Mouse (Mus musculus): ENCODE measurements around the gene Klk12. TPM values are rescaled to one million over a fixed set of nuclear protein-coding genes. Genes with fewer than 3 reads are reported as not detected.

Gene Klk12
- polyA plus RNA-seq, 1 experiment from 2014 or later: not detected

DNA sequence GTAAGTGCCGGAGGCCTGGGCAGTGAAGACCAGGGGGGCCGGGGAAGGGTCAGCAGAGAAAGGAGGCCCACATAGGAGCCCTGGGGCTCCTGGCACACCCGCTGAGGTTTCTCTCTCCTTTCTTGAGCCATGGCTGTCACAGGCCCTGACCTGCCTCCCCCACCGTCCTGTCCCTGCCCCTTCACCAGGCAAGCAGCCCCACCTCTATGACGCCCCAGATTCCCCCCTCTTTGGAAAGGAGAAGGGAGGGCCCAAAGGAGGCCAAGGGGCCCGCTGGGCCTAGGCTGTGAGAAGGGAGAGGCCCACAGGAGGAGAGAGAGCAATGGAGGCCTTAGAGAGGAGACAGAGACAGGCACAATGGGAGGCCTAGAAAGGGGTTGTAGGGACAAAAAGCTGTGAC is 6.1 kb downstream of the Klk12 start:
- Histone ChIP-seq H3K9ac (ENCODE audit: low read length) (no peak overlapping the region), H3K9me3 (replicated peaks; ENCODE audit: control insufficient read depth, low read length) (no peaks in the 10 kb centered on the region), H3K4me2 (ENCODE audit: low read depth, low read length) (no peak overlapping the region), H3K4me1 (ENCODE audit: control insufficient read depth, insufficient read depth, low read length) (no peaks in the 10 kb centered on the region), H3K27me3 (ENCODE audit: control insufficient read depth, insufficient read depth, low read length) (no peaks in the 10 kb centered on the region), H3K36me3 (ENCODE audit: control insufficient read depth, insufficient read depth) (no peaks in the 10 kb centered on the region), H3K27ac (ENCODE audit: low read length) (no peak overlapping the region), H3K4me3 (ENCODE audit: low read length) (no peak overlapping the region)
- no peak for ATAC-seq (replicated peaks; ENCODE audit: extremely low read depth, insufficient read depth, low FRiP score)
- 60% methylated on average over 6 of the region's 6 CpGs for WGBS

DNA sequence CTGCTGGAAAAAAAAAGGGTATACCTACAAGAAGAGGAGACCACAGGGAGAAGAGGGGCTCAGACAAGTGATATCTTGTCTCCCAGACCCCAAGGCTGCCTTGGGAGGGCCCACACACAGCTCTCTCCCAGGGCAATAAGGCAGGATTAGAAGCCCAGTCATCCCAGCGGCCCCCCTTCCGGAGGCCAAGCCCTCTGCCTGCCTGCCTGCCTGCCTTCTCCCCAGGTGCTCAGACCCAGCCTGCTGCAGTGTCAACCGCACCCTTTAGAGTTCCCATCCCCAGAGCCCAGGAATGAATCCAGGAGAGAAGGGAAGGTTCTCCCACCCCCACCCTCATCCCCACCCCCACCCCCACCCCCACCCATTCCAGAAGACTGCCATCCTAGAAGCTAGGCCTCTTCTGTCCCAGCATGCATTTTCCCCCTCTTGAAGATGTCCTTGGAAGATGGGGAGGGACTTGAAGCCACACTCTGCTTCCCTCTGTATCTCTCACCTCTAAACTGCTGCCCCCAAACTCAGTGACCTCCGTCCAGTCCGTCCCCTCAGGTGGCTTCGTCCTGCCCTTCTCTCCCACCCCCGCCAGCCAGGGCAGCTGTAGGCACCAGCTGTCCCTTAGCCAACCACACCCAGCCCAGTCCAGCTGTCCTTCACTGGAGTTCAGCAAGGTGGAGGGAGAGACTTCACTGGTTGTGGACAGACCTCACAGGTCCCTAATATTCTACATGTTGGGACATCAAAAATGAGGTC is 6.8 kb downstream of the Klk12 start:
- Histone ChIP-seq H3K27ac (ENCODE audit: low read length) (no peak overlapping the region), H3K4me3 (ENCODE audit: low read length) (no peak overlapping the region), H3K36me3 (ENCODE audit: control insufficient read depth, insufficient read depth) (no peaks in the 10 kb centered on the region), H3K9me3 (replicated peaks; ENCODE audit: control insufficient read depth, low read length) (no peaks in the 10 kb centered on the region), H3K27me3 (ENCODE audit: control insufficient read depth, insufficient read depth, low read length) (no peaks in the 10 kb centered on the region), H3K4me2 (ENCODE audit: low read depth, low read length) (no peak overlapping the region), H3K9ac (ENCODE audit: low read length) (no peak overlapping the region), H3K4me1 (ENCODE audit: control insufficient read depth, insufficient read depth, low read length) (no peaks in the 10 kb centered on the region)
- ATAC-seq (replicated peaks; ENCODE audit: extremely low read depth, insufficient read depth, low FRiP score): no peak
- 54% methylated on average over 7 of the region's 7 CpGs for WGBS

DNA sequence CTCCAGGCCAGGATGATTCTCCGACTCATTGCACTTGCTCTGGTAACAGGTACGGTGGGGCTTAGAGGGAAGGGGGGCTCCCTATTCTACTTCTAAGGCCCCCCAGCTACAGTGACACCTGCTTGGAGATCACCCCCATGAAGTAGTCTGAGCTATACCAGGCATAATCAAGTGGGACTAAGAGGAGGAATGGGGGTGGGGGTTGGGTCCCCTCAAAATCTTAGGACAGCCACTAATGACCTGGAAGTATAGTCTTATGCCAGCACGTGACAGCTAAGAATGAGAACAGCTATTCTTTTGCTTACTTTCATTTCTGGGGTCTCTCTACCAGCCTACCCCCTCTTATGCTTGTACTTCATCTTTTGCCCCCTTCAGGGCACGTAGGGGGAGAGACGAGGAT is 7.8 kb downstream of the Klk12 start:
- Histone ChIP-seq H3K27me3 (ENCODE audit: control insufficient read depth, insufficient read depth, low read length) (no peaks in the 10 kb centered on the region; the same call in 1 of the 2 replicates), H3K36me3 (ENCODE audit: control insufficient read depth, insufficient read depth) (no peaks in the 10 kb centered on the region), H3K4me2 (ENCODE audit: low read depth, low read length) (no peak overlapping the region), H3K9ac (ENCODE audit: low read length) (no peak overlapping the region), H3K27ac (ENCODE audit: low read length) (no peak overlapping the region), H3K9me3 (replicated peaks; ENCODE audit: control insufficient read depth, low read length) (no peaks in the 10 kb centered on the region), H3K4me1 (ENCODE audit: control insufficient read depth, insufficient read depth, low read length) (no peaks in the 10 kb centered on the region), H3K4me3 (ENCODE audit: low read length) (no peak overlapping the region)
- ATAC-seq (replicated peaks; ENCODE audit: extremely low read depth, insufficient read depth, low FRiP score): no peak
- WGBS: 86% methylated on average over 5 of the region's 5 CpGs

DNA sequence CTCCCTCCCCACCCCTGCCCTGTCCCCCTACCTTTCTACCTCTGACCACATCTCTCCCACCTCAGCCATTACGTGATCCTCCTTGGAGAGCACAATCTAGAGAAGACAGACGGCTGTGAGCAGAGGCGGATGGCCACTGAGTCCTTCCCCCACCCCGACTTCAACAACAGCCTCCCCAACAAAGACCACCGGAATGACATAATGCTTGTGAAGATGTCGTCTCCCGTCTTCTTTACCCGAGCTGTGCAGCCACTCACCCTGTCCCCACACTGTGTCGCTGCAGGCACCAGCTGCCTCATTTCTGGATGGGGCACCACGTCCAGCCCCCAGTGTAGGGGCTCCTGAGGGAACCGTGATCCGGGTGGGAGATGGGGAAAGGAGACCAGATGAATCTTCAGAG is 8.7 kb downstream of the Klk12 start:
- no peak overlapping the region for H3K4me3 ChIP-seq (ENCODE audit: low read length)
- WGBS: 83% methylated on average over 12 of the region's 12 CpGs
- no peak overlapping the region for H3K27ac ChIP-seq (ENCODE audit: low read length)
- no peaks in the 10 kb centered on the region for H3K36me3 ChIP-seq (ENCODE audit: control insufficient read depth, insufficient read depth)
- H3K27me3 ChIP-seq (ENCODE audit: control insufficient read depth, insufficient read depth, low read length): peaks cover 3% of the 10 kb centered on the region; the same call in 1 of the 2 replicates
- no peak overlapping the region for H3K4me2 ChIP-seq (ENCODE audit: low read depth, low read length)
- H3K9ac ChIP-seq (ENCODE audit: low read length): no peak overlapping the region
- no peaks in the 10 kb centered on the region for H3K4me1 ChIP-seq (ENCODE audit: control insufficient read depth, insufficient read depth, low read length)
- no peak for ATAC-seq (replicated peaks; ENCODE audit: extremely low read depth, insufficient read depth, low FRiP score)
- H3K9me3 ChIP-seq (replicated peaks; ENCODE audit: control insufficient read depth, low read length): no peaks in the 10 kb centered on the region

DNA sequence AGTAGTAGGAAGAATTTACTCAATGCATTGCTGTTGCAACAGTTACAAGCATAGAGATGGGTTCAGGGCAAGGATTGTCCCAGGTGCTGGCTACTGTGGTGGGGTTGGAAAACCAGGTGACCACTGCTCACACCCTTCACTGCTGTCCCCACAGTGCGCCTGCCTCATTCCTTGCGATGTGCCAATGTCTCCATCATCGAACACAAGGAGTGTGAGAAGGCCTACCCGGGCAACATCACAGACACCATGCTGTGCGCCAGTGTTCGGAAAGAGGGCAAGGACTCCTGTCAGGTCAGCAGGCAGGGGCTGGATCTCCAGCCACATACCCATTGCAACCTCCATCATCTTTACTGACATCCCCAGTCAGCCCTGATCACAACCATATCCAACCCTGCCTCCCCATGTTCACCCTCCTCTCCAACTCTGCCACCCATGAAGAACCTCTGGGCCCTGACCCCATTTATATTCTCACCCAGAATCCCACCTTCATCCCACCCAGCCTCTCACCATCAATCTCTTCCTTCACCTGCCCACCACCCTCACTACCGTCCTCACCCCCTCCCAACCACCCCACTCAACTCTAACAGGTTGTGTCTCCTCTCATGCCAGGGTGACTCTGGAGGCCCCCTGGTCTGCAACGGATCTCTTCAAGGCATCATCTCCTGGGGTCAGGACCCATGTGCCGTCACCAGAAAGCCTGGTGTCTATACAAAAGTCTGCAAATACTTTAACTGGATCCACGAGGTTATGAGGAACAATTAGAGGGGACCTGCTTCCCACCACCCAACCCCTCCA is 9.7 kb downstream of the Klk12 start:
- peaks cover 11% of the 10 kb centered on the region for H3K27me3 ChIP-seq (ENCODE audit: control insufficient read depth, insufficient read depth, low read length)
- no peak overlapping the region for H3K9ac ChIP-seq (ENCODE audit: low read length)
- no peaks in the 10 kb centered on the region for H3K36me3 ChIP-seq (ENCODE audit: control insufficient read depth, insufficient read depth)
- H3K4me3 ChIP-seq (ENCODE audit: low read length): no peak overlapping the region
- no peak overlapping the region for H3K4me2 ChIP-seq (ENCODE audit: low read depth, low read length)
- no peak overlapping the region for H3K27ac ChIP-seq (ENCODE audit: low read length)
- WGBS: 84% methylated on average over 10 of the region's 10 CpGs
- H3K4me1 ChIP-seq (ENCODE audit: control insufficient read depth, insufficient read depth, low read length): no peaks in the 10 kb centered on the region
- no peaks in the 10 kb centered on the region for H3K9me3 ChIP-seq (replicated peaks; ENCODE audit: control insufficient read depth, low read length)
- ATAC-seq (replicated peaks; ENCODE audit: extremely low read depth, insufficient read depth, low FRiP score): no peak

DNA sequence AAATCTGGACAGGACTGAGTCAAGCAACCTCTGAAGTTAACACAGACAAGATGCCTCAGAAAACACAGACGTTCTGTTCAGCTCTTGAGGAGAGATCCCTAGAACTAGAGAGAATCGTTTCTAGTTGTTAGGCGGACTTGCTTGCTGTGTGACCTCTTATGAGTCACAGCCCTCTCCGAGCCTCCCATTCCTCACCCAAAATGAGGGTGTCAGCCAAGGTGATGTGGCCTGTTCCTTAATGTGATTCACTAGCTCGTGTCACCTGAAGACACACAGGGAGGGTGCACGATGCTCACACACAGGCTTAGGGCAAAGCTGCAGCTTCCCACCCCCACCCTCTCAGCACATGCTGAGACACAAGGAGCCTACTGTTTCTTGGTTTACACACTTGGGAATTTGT is 11.5 kb downstream of the Klk12 start:
- ATAC-seq (replicated peaks; ENCODE audit: extremely low read depth, insufficient read depth, low FRiP score): no peak
- no peak overlapping the region for H3K4me2 ChIP-seq (ENCODE audit: low read depth, low read length)
- no peak overlapping the region for H3K27ac ChIP-seq (ENCODE audit: low read length)
- 46% methylated on average over 6 of the region's 6 CpGs for WGBS
- no peak overlapping the region for H3K9ac ChIP-seq (ENCODE audit: low read length)
- no peaks in the 10 kb centered on the region for H3K9me3 ChIP-seq (replicated peaks; ENCODE audit: control insufficient read depth, low read length)
- no peaks in the 10 kb centered on the region for H3K36me3 ChIP-seq (ENCODE audit: control insufficient read depth, insufficient read depth)
- H3K27me3 ChIP-seq (ENCODE audit: control insufficient read depth, insufficient read depth, low read length): peaks cover 17% of the 10 kb centered on the region
- H3K4me3 ChIP-seq (ENCODE audit: low read length): no peak overlapping the region
- H3K4me1 ChIP-seq (ENCODE audit: control insufficient read depth, insufficient read depth, low read length): no peaks in the 10 kb centered on the region

DNA sequence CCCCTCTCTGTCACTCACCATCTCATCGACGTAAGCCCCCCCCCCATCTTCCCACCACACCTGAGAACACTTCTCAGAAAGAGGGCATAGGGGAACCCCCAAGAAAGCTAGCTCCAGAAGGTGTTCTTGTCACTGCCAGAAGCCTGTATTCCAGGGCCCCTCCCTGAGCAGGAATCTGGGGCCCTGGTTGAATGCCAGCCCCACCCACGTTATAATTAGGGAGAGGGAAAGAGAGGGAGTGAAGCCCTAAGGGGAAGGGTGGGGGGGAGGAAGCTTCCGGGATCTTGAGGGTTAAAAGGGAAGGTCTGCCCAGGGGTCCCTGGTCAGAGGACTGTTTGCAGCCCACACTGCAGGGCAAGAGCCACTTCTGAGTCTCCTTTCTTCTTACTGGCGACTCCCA is 12.0 kb downstream of the Klk12 start, which contains the start of gene Klk10:
Gene Klk10 (plus strand): TSS at position 290 of the 400 bp plus-strand sequence.
- Histone ChIP-seq H3K36me3 (ENCODE audit: control insufficient read depth, insufficient read depth) (no peaks in the 10 kb centered on the region), H3K4me3 (ENCODE audit: low read length) (no peak within 1 kb of the TSS), H3K27ac (ENCODE audit: low read length) (no peak within 1 kb of the TSS), H3K27me3 (ENCODE audit: control insufficient read depth, insufficient read depth, low read length) (peaks cover 17% of the 10 kb centered on the region), H3K4me2 (ENCODE audit: low read depth, low read length) (no peak within 1 kb of the TSS), H3K4me1 (ENCODE audit: control insufficient read depth, insufficient read depth, low read length) (no peaks in the 10 kb centered on the region), H3K9ac (ENCODE audit: low read length) (no peak within 1 kb of the TSS), H3K9me3 (replicated peaks; ENCODE audit: control insufficient read depth, low read length) (no peaks in the 10 kb centered on the region)
- no peak for ATAC-seq (replicated peaks; ENCODE audit: extremely low read depth, insufficient read depth, low FRiP score)
- WGBS: 43% methylated on average over 5 of the region's 5 CpGs

DNA sequence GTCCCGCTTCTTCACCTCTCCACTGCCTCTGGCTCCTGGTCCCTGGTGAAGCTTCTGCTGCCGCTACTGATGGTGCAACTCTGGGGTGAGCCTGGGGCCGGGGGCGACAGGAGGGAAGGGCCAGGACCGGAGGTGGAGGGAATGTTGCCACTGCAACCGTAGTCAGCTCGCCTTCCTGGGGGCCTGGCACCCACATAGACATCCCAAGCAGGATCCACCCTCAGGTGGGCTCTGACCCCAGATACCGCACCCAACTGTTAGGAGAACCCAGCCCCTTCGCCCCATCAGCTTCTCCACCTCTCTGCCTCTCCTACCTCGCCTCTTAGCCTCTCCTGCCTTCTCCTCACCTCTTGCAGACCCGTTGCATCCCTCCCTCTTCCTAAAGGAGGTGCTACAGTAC is 12.8 kb downstream of the Klk12 start:
- no peak for ATAC-seq (replicated peaks; ENCODE audit: extremely low read depth, insufficient read depth, low FRiP score)
- Histone ChIP-seq H3K9me3 (replicated peaks; ENCODE audit: control insufficient read depth, low read length) (no peaks in the 10 kb centered on the region), H3K4me3 (ENCODE audit: low read length) (no peak overlapping the region), H3K36me3 (ENCODE audit: control insufficient read depth, insufficient read depth) (no peaks in the 10 kb centered on the region), H3K27me3 (ENCODE audit: control insufficient read depth, insufficient read depth, low read length) (peaks cover 17% of the 10 kb centered on the region), H3K9ac (ENCODE audit: low read length) (no peak overlapping the region), H3K4me1 (ENCODE audit: control insufficient read depth, insufficient read depth, low read length) (no peaks in the 10 kb centered on the region), H3K27ac (ENCODE audit: low read length) (no peak overlapping the region), H3K4me2 (ENCODE audit: low read depth, low read length) (no peak overlapping the region)
- WGBS: 84% methylated on average over 11 of the region's 11 CpGs

Data from heart, embryonic 16.5 days (tissue).